Mouse (Mus musculus) adrenal gland, adult 8-10 months (tissue): ENCODE results near the gene Btf3. TPM values are rescaled to one million over a fixed set of nuclear protein-coding genes. Genes with fewer than 3 reads are reported as not detected.
A peak's percentile ranks its signal among the peaks of the same experiment; 100 is the strongest.

ENCODE experiments used
- DNase-seq: peaks from one replicate; pipeline ENCODE4 v3.0.0; 2022
- total RNA-seq, 4 experiments: library from RNA; stranded (reverse); gene quantifications; 2 replicates each; pipeline ENCODE4 v1.2.4; 2022

The Btf3 gene
- total RNA-seq: 100 to 1,000 TPM; 278 to 323 (median 310) TPM

GRCm38 (mm10) chr13:98316480-98317245 is at the start of gene Btf3:
Gene Btf3, minus strand, starts transcription at chr13:98317006.
- peak; percentile 91 for DNase-seq

DNA sequence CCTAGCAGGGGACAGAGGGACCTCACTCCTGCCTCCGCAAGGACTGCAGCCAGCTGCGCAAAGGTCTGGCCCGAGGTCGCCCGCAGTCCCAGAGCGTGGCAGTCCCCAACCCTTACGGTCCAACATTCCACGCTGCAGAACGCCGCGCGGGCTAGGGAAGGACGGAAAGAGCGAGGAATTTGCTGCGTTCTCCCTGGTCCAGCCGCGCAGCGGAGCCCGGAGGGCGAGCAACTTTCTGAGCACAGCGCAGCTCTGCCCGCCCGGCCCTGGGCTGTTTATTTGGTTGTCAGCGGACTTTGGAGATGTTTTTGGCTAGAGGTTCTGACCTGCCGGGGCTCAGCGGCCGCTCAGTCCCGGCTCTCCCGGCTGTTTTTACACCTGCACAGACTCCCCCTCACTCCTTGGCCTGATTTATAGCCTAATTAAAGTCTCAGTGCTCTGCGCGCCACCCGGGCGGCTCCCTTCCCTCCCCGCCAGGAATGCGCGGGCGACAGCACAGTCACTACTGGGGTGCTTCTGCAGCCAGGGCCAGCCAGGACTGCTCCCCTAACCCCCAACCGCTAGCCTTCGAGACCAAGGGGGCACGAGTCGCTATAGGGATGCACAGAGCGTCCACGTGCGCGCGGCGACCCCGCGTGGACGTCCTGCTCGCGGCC is 49.1 kb upstream of the Btf3 start:
- DNase-seq: no peak

DNA sequence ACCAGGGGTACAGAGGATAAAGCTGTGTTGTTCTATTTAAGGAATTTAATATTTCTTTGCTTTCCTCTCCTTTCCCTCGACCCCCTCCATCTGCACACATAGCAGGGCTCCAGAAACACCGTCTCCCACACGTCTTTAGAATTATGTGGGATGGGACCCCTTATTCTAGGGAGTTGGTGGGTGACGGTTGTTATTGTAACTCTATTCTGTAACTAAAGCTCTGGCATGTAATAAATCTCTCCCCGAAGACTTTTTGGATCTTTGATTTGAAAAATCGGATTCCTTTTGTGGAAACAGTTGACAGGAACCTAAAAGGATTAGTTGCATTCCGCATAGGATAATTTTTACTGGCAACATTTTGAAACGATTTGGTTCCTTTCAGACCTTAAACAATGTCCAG is 48.3 kb upstream of the Btf3 start:
- DNase-seq: no peak

GRCm38 (mm10) chr13:98363046-98363445 is 46.2 kb upstream of the Btf3 start:
- DNase-seq: no peak

GRCm38 (mm10) chr13:98361161-98361560 is 44.4 kb upstream of the Btf3 start:
- DNase-seq: no peak

DNA sequence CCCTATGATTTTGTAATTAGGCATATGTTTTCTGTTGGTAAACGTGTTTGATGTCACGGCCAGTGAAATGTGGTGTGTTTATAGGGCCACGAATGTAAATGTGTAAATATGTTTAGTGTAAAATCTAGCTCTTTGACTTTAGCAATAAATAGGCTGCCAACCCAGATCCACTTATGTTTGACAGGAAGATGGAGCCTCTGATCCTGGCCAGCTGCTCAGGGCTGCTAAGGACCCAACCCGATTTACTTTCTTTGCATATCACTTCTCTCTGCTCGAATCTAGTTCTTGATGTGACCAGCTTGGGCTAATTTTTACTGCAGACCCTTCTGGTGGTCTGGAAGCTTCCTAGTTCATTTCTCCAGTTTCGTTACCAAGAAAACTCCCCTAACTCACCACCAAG is 43.6 kb upstream of the Btf3 start:
- no peak for DNase-seq

- DNase-seq: no peak
Observed at GRCm38 (mm10) chr13:98359337-98359736, 42.5 kb upstream of the Btf3 start.

DNA sequence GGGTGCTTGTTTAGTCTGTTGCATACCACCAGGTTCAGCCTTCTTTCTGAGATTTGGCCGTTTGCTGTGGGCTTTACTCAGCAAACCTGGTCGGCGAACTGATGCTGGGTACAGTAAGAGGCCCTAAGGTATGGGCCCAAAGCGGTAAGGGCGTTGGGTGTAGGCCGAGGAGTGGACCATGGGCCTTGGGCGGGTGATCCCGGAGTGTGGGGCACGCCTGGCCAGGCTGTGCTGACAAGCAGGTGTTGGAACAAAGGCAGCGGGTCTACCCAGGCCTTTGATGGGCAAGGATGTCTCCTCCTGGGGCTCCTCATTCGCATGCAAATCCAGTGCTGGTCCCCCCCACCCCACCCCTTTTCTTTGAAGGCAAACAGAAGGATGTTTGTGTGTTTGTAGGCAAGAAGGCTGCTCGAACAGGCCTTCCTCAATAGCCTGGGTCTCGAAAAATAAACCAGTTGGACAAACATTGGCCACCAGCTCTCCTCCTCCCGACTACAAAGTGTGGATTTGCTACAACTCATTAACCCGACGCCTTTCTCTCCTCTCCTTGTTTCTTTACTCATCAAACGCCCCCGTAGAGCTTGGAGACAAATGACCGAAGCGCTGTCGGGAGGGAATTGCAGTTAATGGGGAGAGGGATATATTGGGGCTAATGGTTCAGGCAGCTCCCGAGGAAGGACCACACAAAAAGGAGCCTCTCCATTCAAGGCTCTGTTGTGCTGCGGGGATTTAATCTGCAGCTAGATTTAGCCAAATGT is 41.8 kb upstream of the Btf3 start:
- DNase-seq: no peak

- no peak for DNase-seq
Observed at GRCm38 (mm10) chr13:98357433-98358423, 40.9 kb upstream of the Btf3 start.

- no peak for DNase-seq
Observed at GRCm38 (mm10) chr13:98356973-98357425, 40.2 kb upstream of the Btf3 start.

- DNase-seq: no peak
Observed at GRCm38 (mm10) chr13:98356176-98356972, 39.6 kb upstream of the Btf3 start.

GRCm38 (mm10) chr13:98355559-98356111 is 38.8 kb upstream of the Btf3 start:
- DNase-seq: no peak

DNA sequence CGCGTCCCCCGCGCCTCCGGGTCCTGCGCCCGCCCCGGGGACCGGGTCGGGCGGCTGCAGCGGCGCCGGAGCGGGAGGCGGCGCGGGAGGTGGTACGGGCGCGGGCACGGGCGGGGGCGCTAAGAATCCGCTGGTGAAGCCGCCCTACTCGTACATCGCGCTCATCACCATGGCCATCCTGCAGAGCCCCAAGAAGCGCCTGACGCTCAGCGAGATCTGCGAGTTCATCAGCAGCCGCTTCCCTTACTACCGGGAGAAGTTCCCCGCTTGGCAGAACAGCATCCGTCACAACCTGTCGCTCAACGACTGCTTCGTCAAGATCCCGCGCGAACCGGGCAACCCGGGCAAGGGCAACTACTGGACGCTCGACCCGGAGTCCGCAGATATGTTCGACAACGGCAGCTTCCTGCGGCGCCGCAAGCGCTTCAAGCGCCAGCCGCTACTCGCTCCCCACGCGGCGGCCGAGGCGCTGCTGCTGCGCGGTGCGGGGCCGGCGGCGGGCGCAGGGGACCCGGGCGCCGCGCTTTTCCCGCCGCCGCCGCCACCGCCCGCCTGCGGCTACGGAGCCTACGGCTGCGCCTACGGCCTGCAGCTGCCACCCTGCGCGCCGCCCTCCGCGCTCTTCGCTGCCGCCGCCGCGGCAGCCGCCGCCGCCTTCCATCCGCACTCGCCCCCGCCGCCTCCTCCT is 38.2 kb upstream of the Btf3 start:
- DNase-seq: no peak

DNA sequence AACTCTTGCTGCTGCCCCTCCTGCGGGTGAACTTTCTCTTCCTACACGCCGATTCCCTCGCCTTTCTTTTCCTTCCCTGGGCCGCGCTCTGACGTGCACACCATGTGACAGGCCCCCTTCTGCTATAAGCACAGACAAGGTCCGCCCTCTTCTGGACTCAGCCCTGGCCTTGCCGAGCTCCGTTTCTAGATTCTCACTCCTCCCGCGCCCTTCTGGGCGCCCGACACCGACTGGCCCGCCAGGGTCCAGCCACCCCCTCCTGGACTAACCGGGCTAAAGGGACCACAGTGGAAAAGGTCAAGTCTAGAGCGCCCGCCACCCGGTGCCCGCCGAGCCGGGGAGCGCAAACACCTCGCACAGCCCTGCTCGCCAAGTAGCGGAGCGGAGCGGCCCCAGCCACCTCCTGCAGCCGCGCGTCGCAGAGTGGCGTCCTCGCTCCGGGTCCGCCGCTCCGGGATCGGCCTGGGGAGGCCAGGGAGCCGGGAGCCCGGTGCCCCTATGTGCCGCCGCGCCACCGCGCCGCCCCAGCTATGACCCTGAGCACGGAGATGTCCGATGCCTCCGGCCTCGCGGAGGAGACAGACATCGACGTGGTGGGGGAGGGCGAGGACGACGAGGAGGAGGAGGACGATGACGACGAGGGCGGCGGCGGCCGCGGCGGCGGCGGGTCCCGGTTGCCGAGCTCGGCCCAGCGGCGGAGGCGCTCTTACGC is 37.4 kb upstream of the Btf3 start, which contains the start of gene Foxd1:
TSS of gene Foxd1 (plus strand) at position 153 of the 712 bp plus-strand sequence.
- DNase-seq: no peak

- no peak for DNase-seq
Observed at GRCm38 (mm10) chr13:98353709-98354089, 36.9 kb upstream of the Btf3 start.

DNA sequence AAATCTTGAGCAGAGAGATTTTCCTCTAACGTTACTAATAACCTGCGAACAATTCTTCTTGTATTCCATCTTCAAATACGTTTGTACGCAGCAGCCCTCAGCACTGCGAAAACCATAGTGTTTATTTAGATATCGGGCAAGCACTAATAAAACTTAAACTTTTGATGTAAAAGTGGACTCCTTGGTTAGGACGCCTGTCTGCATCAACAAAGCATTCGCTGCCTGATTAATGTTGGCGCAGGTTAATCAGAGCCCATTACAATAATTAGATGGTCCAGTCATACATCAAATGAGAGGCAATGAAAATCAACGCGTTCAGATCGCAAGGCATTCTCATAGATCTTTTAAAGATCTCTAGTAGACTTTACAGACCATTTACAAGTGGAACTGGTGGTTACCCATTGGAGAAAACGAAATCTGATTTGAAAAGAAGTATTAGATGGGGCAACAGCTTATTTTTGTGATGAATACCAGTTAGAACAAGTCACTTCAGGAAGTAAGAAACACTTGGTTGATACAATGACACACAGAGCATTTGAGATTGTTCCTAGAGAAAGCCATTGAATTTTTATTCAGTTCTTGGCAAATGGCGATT is 35.7 kb upstream of the Btf3 start:
- no peak for DNase-seq

DNA sequence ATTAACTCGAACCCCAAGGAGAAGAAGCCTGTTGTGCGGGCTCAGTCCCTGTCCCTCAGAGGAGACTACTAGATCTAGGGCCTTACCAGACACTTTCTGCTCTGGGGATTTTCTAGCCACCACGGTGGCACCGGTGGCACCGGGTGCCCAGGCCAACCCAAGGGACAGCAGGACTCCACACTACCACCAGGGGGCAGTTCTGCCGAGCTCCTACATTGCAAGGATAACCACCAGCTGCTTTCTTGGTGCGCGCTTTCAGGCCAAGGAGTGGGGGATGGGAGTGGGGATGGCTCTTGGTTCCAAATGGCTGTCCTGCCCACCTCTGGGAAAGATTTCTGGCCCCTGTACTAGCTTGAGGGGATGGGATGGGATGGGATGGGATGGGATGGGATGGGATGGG is 34.7 kb upstream of the Btf3 start:
- no peak for DNase-seq

DNA sequence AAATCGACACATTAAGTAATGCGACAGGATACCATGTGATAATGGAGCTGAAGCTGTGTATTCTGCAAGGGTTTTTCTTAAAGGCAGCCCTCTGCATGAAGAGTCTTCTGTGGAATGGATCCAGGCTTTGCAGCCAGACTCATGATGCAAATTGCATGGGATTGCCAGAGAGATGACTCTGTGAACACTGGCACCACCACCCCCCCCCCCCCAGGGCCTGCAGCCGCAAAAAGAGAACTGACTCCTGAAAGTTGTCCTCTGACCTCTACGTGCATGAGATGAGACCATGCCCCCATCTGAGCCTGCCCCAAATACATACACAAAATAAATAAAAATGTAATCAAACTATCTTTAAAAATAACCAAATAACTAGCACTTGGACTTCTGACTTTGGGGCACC is 32.7 kb upstream of the Btf3 start:
- DNase-seq: no peak

- DNase-seq: no peak
Observed at GRCm38 (mm10) chr13:98340506-98340905, 23.7 kb upstream of the Btf3 start.
